Mouse (Mus musculus) left cerebral cortex, postnatal 14 days (tissue): ENCODE data around the gene Mrvi1. TPM values are rescaled to one million over a fixed set of nuclear protein-coding genes. Genes with fewer than 3 reads are reported as not detected.

Experiments
- total RNA-seq, 2 experiments: library from RNA; stranded (reverse); gene quantifications; 2 replicates each; pipeline ENCODE4 v1.2.3; 2021

Mrvi1 gene
- total RNA-seq, 2 experiments from 2014 or later, result 2.5 to 3.6 TPM

Other genes starting within 250 kb of the Mrvi1 start
- 10 to 100 TPM; 23.6 to 28.2 TPM for gene Ampd3, start 214.3 kb downstream of the Mrvi1 start, total RNA-seq
- gene Rnf141, start 138.0 kb downstream of the Mrvi1 start, total RNA-seq, result 10 to 100 TPM; 73.5 to 77.7 TPM
- 1 to 10 TPM; 1.7 to 4.3 TPM for gene Lyve1, start 119.2 kb downstream of the Mrvi1 start, total RNA-seq
- gene Ctr9, start 46.5 kb upstream of the Mrvi1 start, total RNA-seq, result 10 to 100 TPM; 42.5 to 48.1 TPM
- gene Eif4g2, start 100.6 kb upstream of the Mrvi1 start, total RNA-seq, result 100 to 1,000 TPM; 725 to 796 TPM